Mouse (Mus musculus) liver, adult (tissue): ENCODE results near the gene Glp2r.

ENCODE experiments used
- GATA4 ChIP-seq: IDR thresholded peaks from 2 replicates; pipeline ENCODE4 v1.6.1; 2014; ENCODE audit warnings: mild to moderate bottlenecking, low read length; ENCODE audit not compliant: insufficient replicate concordance

Gene Glp2r

GRCm38 (mm10) chr11:67656366-67656765 lies 114.6 kb downstream of the Glp2r start:
- TF ChIP-seq GATA4 = no peak

- TF ChIP-seq GATA4 = no peak
Measured at GRCm38 (mm10) chr11:67655236-67655959, 115.6 kb downstream of the Glp2r start.

DNA sequence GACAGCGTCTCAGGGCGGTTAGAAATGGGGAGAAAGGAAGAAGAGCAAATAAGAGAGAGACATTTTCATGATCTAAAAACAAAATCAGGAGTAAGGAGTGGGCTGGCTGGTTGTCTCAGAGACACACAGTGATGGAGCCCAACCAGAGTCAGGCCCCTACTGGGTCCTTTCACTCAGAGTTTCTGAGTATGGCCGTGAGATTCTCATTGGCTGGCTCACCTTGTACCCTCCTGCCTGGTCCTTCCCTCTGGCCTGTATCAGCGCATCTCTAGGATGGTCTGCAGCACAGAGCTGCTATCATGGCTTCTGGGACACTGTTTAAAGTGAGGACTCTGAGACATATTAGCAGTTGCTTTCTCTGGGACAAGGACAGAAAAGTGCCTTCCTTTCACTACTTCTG lies 116.4 kb downstream of the Glp2r start:
- TF ChIP-seq GATA4 = no peak

DNA sequence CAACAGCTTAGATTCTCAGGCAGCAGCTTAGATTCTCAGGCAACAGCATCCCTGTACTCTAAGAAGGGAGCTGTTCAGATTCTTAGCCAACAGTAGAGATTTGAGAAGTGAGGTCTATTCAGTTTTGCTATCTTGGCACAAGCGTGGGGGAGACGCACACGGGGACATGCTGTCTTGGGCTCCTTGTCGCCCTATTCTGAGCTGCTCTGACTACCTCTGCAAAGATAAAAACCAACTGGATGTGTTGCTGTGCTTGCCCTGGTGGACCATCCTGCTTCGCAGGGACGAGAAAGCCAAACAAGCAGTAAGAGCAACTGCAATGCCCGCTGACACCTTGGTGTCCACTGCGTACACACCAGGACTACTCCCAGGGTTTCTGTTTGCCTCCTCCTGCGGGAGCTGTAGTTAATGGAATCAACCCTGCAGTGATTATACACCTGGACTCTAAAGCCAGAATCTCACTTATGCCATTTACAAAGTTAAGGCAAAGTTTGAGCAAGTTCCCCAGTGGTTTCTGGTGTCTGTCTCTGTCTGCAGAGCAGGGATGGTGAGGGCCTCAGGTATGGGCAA lies 117.3 kb downstream of the Glp2r start:
- no peak for TF ChIP-seq GATA4

GRCm38 (mm10) chr11:67652893-67653255 lies 118.1 kb downstream of the Glp2r start:
- no peak for TF ChIP-seq GATA4

- no peak for TF ChIP-seq GATA4
Measured at GRCm38 (mm10) chr11:67652194-67652892, 118.6 kb downstream of the Glp2r start.

- TF ChIP-seq GATA4 = no peak
Measured at GRCm38 (mm10) chr11:67651731-67652130, 119.2 kb downstream of the Glp2r start.

- no peak for TF ChIP-seq GATA4
Measured at GRCm38 (mm10) chr11:67649971-67650707, 120.8 kb downstream of the Glp2r start.

- no peak for TF ChIP-seq GATA4
Measured at GRCm38 (mm10) chr11:67648651-67649407, 122.1 kb downstream of the Glp2r start.

DNA sequence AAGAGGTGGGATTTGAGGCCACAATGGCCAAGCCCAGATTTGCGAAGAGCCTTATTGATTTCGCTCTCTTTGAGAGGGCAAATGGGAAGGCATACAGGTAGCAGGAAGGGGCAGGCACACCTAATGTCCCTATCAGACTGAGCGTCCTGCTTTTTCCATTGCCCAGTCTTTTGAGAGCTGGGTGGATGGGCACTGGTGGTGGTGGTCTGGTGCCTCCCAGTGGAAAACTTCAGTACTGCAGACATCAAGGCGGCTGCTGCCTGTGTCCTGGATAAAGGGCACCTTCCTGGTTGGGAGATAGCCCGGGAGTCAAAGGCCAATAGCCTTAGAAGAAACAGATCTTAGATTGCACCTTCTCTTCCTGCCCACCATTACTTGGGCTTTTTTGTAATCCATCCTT lies 123.2 kb downstream of the Glp2r start:
- peak; percentile 45; the same call in 1 of the 2 replicates for TF ChIP-seq GATA4

GRCm38 (mm10) chr11:67644632-67645149 lies 126.3 kb downstream of the Glp2r start:
- no peak for TF ChIP-seq GATA4

DNA sequence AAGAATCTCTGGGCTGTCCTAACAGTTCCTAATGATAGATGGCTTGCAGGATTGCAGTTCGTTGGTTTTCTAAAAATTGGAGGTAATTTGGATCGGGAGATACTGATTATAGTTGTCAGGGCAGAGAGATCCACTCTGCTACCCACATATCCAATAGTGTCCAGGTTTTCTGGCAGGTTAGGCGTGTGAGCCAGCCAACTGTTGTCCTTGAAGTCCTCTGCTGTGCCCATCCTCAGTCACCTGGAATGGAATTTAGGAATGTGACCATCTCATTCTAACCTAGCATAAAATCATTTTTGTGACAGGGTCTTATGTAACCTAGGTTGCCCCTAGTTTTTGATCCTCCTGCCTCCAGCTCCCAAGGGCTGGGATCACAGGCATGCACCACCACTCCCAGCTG lies 127.5 kb downstream of the Glp2r start:
- no peak for TF ChIP-seq GATA4

GRCm38 (mm10) chr11:67642835-67643234 lies 128.1 kb downstream of the Glp2r start:
- no peak for TF ChIP-seq GATA4

DNA sequence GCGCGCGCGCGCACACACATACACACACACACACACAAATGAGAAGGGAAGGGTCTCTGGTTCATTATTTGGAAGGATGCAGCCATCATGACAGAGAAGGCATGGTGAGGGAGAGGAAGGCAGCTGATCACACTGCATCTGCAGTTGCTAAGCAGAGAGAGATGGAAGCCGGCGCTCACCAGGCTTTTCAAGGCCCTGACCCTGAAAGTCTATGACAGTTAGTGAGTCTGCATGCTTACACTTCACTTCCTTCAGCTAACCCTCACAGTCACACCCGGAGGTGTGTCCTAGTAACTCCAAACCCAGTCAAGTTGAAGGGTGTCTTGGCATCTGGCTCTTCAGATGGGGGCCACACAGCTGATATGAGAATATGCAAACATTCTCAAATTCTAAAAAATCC lies 128.5 kb downstream of the Glp2r start:
- TF ChIP-seq GATA4 = no peak

DNA sequence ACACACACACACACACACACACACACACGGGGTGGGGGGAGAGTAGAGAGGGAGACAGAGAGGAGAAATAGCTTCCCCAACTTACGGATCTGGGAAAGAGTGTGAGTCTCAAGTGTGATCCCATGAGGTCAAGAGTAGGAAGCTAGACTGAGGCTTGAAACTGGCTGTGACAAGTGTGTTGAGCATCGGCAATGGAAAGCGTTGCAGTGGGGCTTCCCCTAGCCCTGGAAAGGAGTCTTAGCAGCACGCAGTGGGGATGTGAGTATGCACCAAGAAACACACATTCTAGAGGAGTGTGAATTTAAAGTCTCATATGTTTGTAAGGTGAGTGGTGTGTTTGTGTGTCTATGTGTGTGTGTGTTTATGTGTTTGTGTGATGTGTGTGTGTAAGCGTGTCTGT lies 130.7 kb downstream of the Glp2r start:
- TF ChIP-seq GATA4 = no peak
